14 mouse cellular contexts compared by ENCODE assay signal in genomic region chr9:42844301-42844700, GRCm38 (mm10).
"Had no signal": no experiment of that assay in that cellular context is flagged by ENCODE, and none has a peak within 500 bp of the region (broad histone marks: within the 10 kb centered on the region; RNA-seq: fewer than 3 reads in every experiment).

No protein-coding gene starts in this region.

- H3K27ac ChIP-seq: kidney, postnatal 0 days; liver, embryonic 13.5 days; macrophage; midbrain, embryonic 12.5 days; midbrain, embryonic 15.5 days; neural tube, embryonic 13.5 days; stomach, embryonic 15.5 days had no signal

- H3K4me1 ChIP-seq: liver, embryonic 13.5 days; stomach, embryonic 15.5 days had no signal

- H3K27me3 ChIP-seq: liver, embryonic 13.5 days; midbrain, embryonic 12.5 days; midbrain, embryonic 15.5 days; stomach, embryonic 15.5 days had no signal

- H3K36me3 ChIP-seq: liver, embryonic 13.5 days; midbrain, embryonic 12.5 days; midbrain, embryonic 15.5 days; neural tube, embryonic 13.5 days; stomach, embryonic 15.5 days had no signal

- H3K4me3 ChIP-seq: liver, embryonic 13.5 days; midbrain, embryonic 12.5 days; midbrain, embryonic 15.5 days; neural tube, embryonic 13.5 days; stomach, embryonic 15.5 days had no signal

- DNase-seq: kidney, postnatal 36 days; liver, embryonic 13.5 days; lung, embryonic 14.5 days; retina, postnatal 1 day; right cerebral cortex, postnatal 25 days; spleen, adult 18-20 months; thymus, postnatal 14 days; thymus, postnatal 4 days had no signal
